Comparison of ENCODE assay signal across 27 mouse cellular contexts in the genomic region with DNA sequence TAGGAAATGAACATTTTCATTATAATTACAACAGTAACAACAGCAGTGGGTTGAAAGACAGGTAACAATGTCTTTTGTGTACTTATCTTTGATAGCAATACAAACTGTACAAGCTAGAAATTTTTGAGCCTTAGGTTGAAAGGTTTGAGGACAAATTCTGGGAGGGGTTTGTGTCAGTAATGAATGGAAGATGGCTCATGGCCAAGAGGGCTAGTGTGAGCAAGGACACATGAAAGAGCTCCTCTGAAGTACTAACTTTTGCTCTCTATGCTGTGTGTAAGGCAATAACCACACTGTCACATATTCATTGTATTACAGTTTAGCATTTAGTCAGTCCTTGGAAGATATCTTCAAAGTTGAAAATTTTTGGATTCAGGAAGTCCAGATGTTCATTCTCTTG.
DNase-seq lines count a peak whose midpoint lies in the region; ATAC-seq and TF ChIP-seq lines count a peak whose summit lies in the region.
"Had no signal": no experiment of that assay in that cellular context is flagged by ENCODE, and none has a peak within 500 bp of the region (broad histone marks: within the 10 kb centered on the region; RNA-seq: fewer than 3 reads in every experiment).

No protein-coding gene starts in this region.

- no peaks in the 10 kb centered on the region for H3K9me3 ChIP-seq in lung, embryonic 14.5 days (ENCODE audit: low read depth, low read length)
- H3K9me3 ChIP-seq in forebrain, embryonic 10.5 days, result peaks cover 1% of the 10 kb centered on the region; the same call in 1 of the 2 replicates
- H3K9me3 ChIP-seq in midbrain, embryonic 14.5 days (ENCODE audit: control insufficient read depth, low read length), result 0 out of 2 replicates have a peak, but pooled peaks cover 2% of the 10 kb centered on the region
- H3K9me3 ChIP-seq: embryonic facial prominence, embryonic 10.5 days; forebrain, embryonic 13.5 days; heart, embryonic 10.5 days; heart, embryonic 13.5 days had no signal

- no peak for ATAC-seq in lung, embryonic 14.5 days (ENCODE audit: insufficient read depth)
- no peak for ATAC-seq in midbrain, embryonic 14.5 days (ENCODE audit: low FRiP score, low TSS enrichment)
- ATAC-seq: CD4-positive, CD25-positive, alpha-beta regulatory T cell, adult 4 months; forebrain, embryonic 13.5 days; forebrain, embryonic 16.5 days; hindbrain, postnatal 0 days; inflammation-experienced regulatory T-cells, adult 6 months; intestine, embryonic 16.5 days had no signal

- DNase-seq in lung, embryonic 14.5 days, result peak; percentile 19
- DNase-seq in lung, postnatal 4 days, result no peak
- peak; percentile 56 for DNase-seq in adrenal gland, postnatal 10 days
- peak; percentile 40 to 54 for DNase-seq in adrenal gland, postnatal 36 days
- DNase-seq in forebrain, embryonic 10.5 days (ENCODE audit: extremely low spot score, low spot score), result no peak
- no peak for DNase-seq in midbrain, embryonic 14.5 days
- DNase-seq: cerebellum, adult 18-20 months; cerebellum, adult 9-11 months; cerebellum, postnatal 36 days; embryo, embryonic 11 days; gastrocnemius, postnatal 10 days; gastrocnemius, postnatal 36 days; heart, adult 2 months; heart, postnatal 14 days; heart, postnatal 4 days had no signal

- TF ChIP-seq CTCF in lung, embryonic 14.5 days (IDR thresholded peaks at IDR 0.05; ENCODE audit: low read depth), result no peak

- H3K4me2 ChIP-seq in lung, embryonic 14.5 days, result no peak overlapping the region
- H3K4me2 ChIP-seq in midbrain, embryonic 14.5 days (ENCODE audit: low read length), result no peak overlapping the region
- H3K4me2 ChIP-seq: embryonic facial prominence, embryonic 13.5 days; forebrain, embryonic 13.5 days; heart, embryonic 13.5 days; hindbrain, embryonic 14.5 days had no signal

- no peak overlapping the region for H3K27ac ChIP-seq in lung, embryonic 14.5 days (ENCODE audit: low read depth)
- no peak overlapping the region for H3K27ac ChIP-seq in forebrain, embryonic 10.5 days
- H3K27ac ChIP-seq in midbrain, embryonic 14.5 days (replicated peaks; ENCODE audit: low read depth, low read length), result no peak overlapping the region
- H3K27ac ChIP-seq: embryonic facial prominence, embryonic 10.5 days; embryonic facial prominence, embryonic 13.5 days; forebrain, embryonic 13.5 days; heart, adult 2 months; heart, embryonic 10.5 days; heart, embryonic 13.5 days; hindbrain, embryonic 14.5 days; hindbrain, postnatal 0 days had no signal

- H3K27me3 ChIP-seq in lung, embryonic 14.5 days (ENCODE audit: insufficient read depth, low read length), result no peaks in the 10 kb centered on the region
- H3K27me3 ChIP-seq in forebrain, embryonic 10.5 days (ENCODE audit: poor library complexity, severe bottlenecking), result no peaks in the 10 kb centered on the region
- no peaks in the 10 kb centered on the region for H3K27me3 ChIP-seq in midbrain, embryonic 14.5 days (ENCODE audit: control insufficient read depth, insufficient read depth, low read length)
- H3K27me3 ChIP-seq: embryonic facial prominence, embryonic 13.5 days; forebrain, embryonic 13.5 days; heart, embryonic 13.5 days had no signal

- no peak overlapping the region for H3K4me3 ChIP-seq in lung, embryonic 14.5 days (ENCODE audit: low read depth, low read length)
- H3K4me3 ChIP-seq in forebrain, embryonic 10.5 days, result no peak overlapping the region
- H3K4me3 ChIP-seq in midbrain, embryonic 14.5 days (replicated peaks; ENCODE audit: low read depth, low read length), result no peak overlapping the region
- H3K4me3 ChIP-seq: embryonic facial prominence, embryonic 10.5 days; embryonic facial prominence, embryonic 13.5 days; erythroblast, embryonic 14.5 days; forebrain, embryonic 13.5 days; heart, adult 2 months; heart, embryonic 10.5 days; heart, embryonic 13.5 days had no signal

- 0 out of 2 replicates have a peak, but pooled peaks cover 2% of the 10 kb centered on the region for H3K36me3 ChIP-seq in lung, embryonic 14.5 days (ENCODE audit: insufficient read depth)
- peaks cover 53% of the 10 kb centered on the region for H3K36me3 ChIP-seq in forebrain, embryonic 10.5 days (replicated peaks)
- peaks cover 20% of the 10 kb centered on the region for H3K36me3 ChIP-seq in midbrain, embryonic 14.5 days (ENCODE audit: control insufficient read depth, insufficient read depth, low read length)

- H3K4me1 ChIP-seq in lung, embryonic 14.5 days (ENCODE audit: insufficient read depth), result no peaks in the 10 kb centered on the region
- H3K4me1 ChIP-seq in forebrain, embryonic 10.5 days, result no peaks in the 10 kb centered on the region
- H3K4me1 ChIP-seq in midbrain, embryonic 14.5 days (ENCODE audit: control insufficient read depth, insufficient read depth, low read length), result no peaks in the 10 kb centered on the region
- H3K4me1 ChIP-seq: embryonic facial prominence, embryonic 10.5 days; embryonic facial prominence, embryonic 13.5 days; forebrain, embryonic 13.5 days; heart, embryonic 10.5 days; heart, embryonic 13.5 days had no signal

- no peak overlapping the region for H3K9ac ChIP-seq in lung, embryonic 14.5 days
- H3K9ac ChIP-seq in midbrain, embryonic 14.5 days (replicated peaks; ENCODE audit: low read length), result no peak overlapping the region
- H3K9ac ChIP-seq: embryonic facial prominence, embryonic 13.5 days; forebrain, embryonic 13.5 days; heart, embryonic 13.5 days; hindbrain, embryonic 14.5 days had no signal

Comparison
In these comparisons a context has a peak if more than half of its experiments do, and no peak if none do; other contexts are left out.
1. DNase-seq: peak in lung, embryonic 14.5 days (single experiment), adrenal gland, postnatal 10 days (single experiment) and adrenal gland, postnatal 36 days (2 of 2); none in lung, postnatal 4 days (0 of 2), forebrain, embryonic 10.5 days (single experiment) and midbrain, embryonic 14.5 days (single experiment).